Mouse (Mus musculus): ENCODE results near the gene Dhrs11. TPM values are rescaled to one million over a fixed set of nuclear protein-coding genes. Genes with fewer than 3 reads are reported as not detected.
"Not testable (repeated sequence)": the region's sequence is repeated elsewhere in the genome, so short reads cannot be mapped to it uniquely, and the experiment has no call there.

The Dhrs11 gene
- polyA plus RNA-seq (2014; fragmentation: Nextera tagmentation; extraction: Ambion mirVana), result 12.2 and 12.6 TPM in 2 replicates

- peak; percentile 95 for ATAC-seq (ENCODE audit: low FRiP score)
- no peaks in the 10 kb centered on the region for H3K27me3 ChIP-seq (ENCODE audit: control insufficient read depth, insufficient read depth, low read length)
- H3K4me1 ChIP-seq (ENCODE audit: control insufficient read depth, insufficient read depth, low read length), result peaks cover 5% of the 10 kb centered on the region; the same call in 1 of the 2 replicates
- H3K36me3 ChIP-seq (ENCODE audit: control insufficient read depth, insufficient read depth, low read length), result no peaks in the 10 kb centered on the region
- 0 out of 2 replicates have a peak within 1 kb of the TSS, but pooled peaks have one; percentile 3 for H3K27ac ChIP-seq (ENCODE audit: low read depth, low read length)
- peak; percentile 97 for DNase-seq (ENCODE audit: low spot score, missing footprints)
- under 1% methylated on average over 62 of the region's 62 CpGs for WGBS
- H3K4me3 ChIP-seq (ENCODE audit: low read depth, low read length), result peak within 1 kb of the TSS; percentile 48
- H3K9me3 ChIP-seq (ENCODE audit: control insufficient read depth, low read length), result no peaks in the 10 kb centered on the region
- H3K9ac ChIP-seq (ENCODE audit: low read length), result peak within 1 kb of the TSS; percentile 70
- H3K4me2 ChIP-seq, result peak within 1 kb of the TSS; percentile 96
These were observed at the start of gene Dhrs11 for GRCm38 (mm10) chr11:84828516-84829399. TSS of gene Dhrs11 (minus strand) at chr11:84828994.

- H3K4me3 ChIP-seq (ENCODE audit: low read depth, low read length); H3K4me2 ChIP-seq; H3K4me1 ChIP-seq (ENCODE audit: control insufficient read depth, insufficient read depth, low read length); H3K36me3 ChIP-seq (ENCODE audit: control insufficient read depth, insufficient read depth, low read length); H3K9ac ChIP-seq (ENCODE audit: low read length); ATAC-seq (ENCODE audit: low FRiP score); H3K27ac ChIP-seq (ENCODE audit: low read depth, low read length); H3K9me3 ChIP-seq (ENCODE audit: control insufficient read depth, low read length); H3K27me3 ChIP-seq (ENCODE audit: control insufficient read depth, insufficient read depth, low read length): not testable (repeated sequence)
- no CpG with 5 or more reads among the region's 1 CpGs for WGBS
- DNase-seq (ENCODE audit: low spot score, missing footprints), result peak; percentile 82
These were observed 47.2 kb upstream of the Dhrs11 start for GRCm38 (mm10) chr11:84876020-84876419.

- H3K9me3 ChIP-seq (ENCODE audit: control insufficient read depth, low read length), result no peaks in the 10 kb centered on the region
- peaks cover 5% of the 10 kb centered on the region; the same call in 1 of the 2 replicates for H3K4me1 ChIP-seq (ENCODE audit: control insufficient read depth, insufficient read depth, low read length)
- no peaks in the 10 kb centered on the region for H3K36me3 ChIP-seq (ENCODE audit: control insufficient read depth, insufficient read depth, low read length)
- 76% methylated on average over 1 of the region's 1 CpGs for WGBS
- H3K4me3 ChIP-seq (ENCODE audit: low read depth, low read length), result no peak overlapping the region
- DNase-seq (ENCODE audit: low spot score, missing footprints) (no peak), ATAC-seq (ENCODE audit: low FRiP score) (no peak)
- H3K27me3 ChIP-seq (ENCODE audit: control insufficient read depth, insufficient read depth, low read length), result no peaks in the 10 kb centered on the region
- no peak overlapping the region for H3K27ac ChIP-seq (ENCODE audit: low read depth, low read length)
- H3K4me2 ChIP-seq, result no peak overlapping the region
- H3K9ac ChIP-seq (ENCODE audit: low read length), result no peak overlapping the region
These were observed 44.4 kb upstream of the Dhrs11 start for GRCm38 (mm10) chr11:84873042-84873833.

DNA sequence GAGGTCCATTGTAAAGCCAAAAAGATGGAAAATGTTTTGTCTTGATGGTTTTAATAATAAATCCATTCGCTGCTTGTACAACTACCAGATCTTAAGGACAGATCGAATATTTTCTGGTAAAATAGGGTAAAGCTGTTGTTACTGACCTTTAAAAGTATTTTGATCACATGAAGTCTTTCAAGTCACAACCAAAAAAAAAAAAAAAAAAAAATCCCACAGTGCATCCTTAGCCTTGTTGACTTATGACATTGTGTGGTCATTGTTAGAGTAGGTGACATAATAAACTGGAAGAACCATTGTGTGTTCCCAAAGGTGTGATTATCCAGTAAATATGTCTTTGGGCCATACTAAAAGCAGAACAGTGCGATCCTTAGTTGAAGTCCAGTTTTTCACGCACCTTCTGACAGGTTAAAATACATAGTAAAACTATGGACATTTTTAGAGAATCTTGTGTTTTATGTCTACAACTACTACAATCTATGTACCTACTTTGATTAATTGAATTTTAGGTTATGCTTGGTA lies 42.8 kb upstream of the Dhrs11 start:
- H3K4me1 ChIP-seq (ENCODE audit: control insufficient read depth, insufficient read depth, low read length), result peaks cover 11% of the 10 kb centered on the region
- peak; percentile 77 for DNase-seq (ENCODE audit: low spot score, missing footprints)
- H3K9me3 ChIP-seq (ENCODE audit: control insufficient read depth, low read length), result no peaks in the 10 kb centered on the region
- no peaks in the 10 kb centered on the region for H3K27me3 ChIP-seq (ENCODE audit: control insufficient read depth, insufficient read depth, low read length)
- peak overlapping the region; percentile 71 for H3K4me2 ChIP-seq
- peak overlapping the region; percentile 77 for H3K4me3 ChIP-seq (ENCODE audit: low read depth, low read length)
- H3K9ac ChIP-seq (ENCODE audit: low read length), result peak overlapping the region; percentile 84
- peak overlapping the region; percentile 98; the same call in 1 of the 2 replicates for H3K27ac ChIP-seq (ENCODE audit: low read depth, low read length)
- 81% methylated on average over 4 of the region's 4 CpGs for WGBS
- H3K36me3 ChIP-seq (ENCODE audit: control insufficient read depth, insufficient read depth, low read length), result no peaks in the 10 kb centered on the region
- ATAC-seq (ENCODE audit: low FRiP score), result no peak

GRCm38 (mm10) chr11:84871046-84871445 lies 42.3 kb upstream of the Dhrs11 start:
- Histone ChIP-seq H3K4me2 (peak overlapping the region; percentile 71), H3K27ac (ENCODE audit: low read depth, low read length) (peak overlapping the region; percentile 98), H3K9ac (ENCODE audit: low read length) (peak overlapping the region; percentile 84), H3K9me3 (ENCODE audit: control insufficient read depth, low read length) (no peaks in the 10 kb centered on the region), H3K36me3 (ENCODE audit: control insufficient read depth, insufficient read depth, low read length) (no peaks in the 10 kb centered on the region), H3K27me3 (ENCODE audit: control insufficient read depth, insufficient read depth, low read length) (no peaks in the 10 kb centered on the region), H3K4me1 (ENCODE audit: control insufficient read depth, insufficient read depth, low read length) (peaks cover 11% of the 10 kb centered on the region), H3K4me3 (ENCODE audit: low read depth, low read length) (peak overlapping the region; percentile 77)
- 1% methylated on average over 10 of the region's 10 CpGs for WGBS
- no peak; the same call in 1 of the 2 replicates for ATAC-seq (ENCODE audit: low FRiP score)
- DNase-seq (ENCODE audit: low spot score, missing footprints), result no peak

DNA sequence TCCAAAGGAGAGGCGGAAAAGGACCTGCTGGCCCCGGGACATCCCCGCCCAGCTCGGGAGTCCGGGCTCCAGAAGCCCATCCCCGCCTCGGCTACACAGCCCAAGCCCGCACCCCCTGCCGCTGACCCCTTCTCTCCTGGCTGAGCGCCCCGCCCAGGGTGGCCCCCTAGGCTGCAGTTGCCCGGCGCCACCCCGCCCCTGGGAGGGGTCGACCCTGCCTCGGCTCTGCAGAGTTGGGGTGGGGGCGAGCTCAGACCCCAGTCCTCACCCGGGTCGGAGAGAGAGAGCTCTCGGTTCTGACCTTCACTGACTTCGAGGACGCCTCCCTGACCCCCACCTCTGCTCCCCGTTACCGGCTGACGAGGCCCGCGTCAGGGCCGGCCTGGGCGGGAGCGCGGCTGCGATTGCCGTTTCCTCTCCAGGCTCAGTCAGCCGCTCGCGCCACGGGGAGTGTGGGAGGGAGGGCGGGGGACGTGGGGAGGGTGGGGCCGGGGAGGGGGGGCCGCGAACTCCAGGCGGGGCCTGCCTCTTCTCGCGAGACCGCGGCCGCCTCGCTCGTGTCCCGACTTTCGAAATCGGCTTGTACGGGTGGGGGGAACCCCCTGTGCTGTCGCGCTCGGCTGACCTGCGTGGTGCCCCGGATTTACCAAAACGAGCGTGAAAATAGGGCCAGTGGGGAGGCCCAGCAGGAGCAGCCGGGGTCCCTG lies 41.7 kb upstream of the Dhrs11 start, which contains the start of gene Ggnbp2:
Ggnbp2 (minus strand) TSS at position 481 of the 707 bp plus-strand sequence.
- Histone ChIP-seq H3K4me3 (ENCODE audit: low read depth, low read length) (peak within 1 kb of the TSS; percentile 77), H3K27me3 (ENCODE audit: control insufficient read depth, insufficient read depth, low read length) (no peaks in the 10 kb centered on the region), H3K27ac (ENCODE audit: low read depth, low read length) (peak within 1 kb of the TSS; percentile 98), H3K4me2 (peak within 1 kb of the TSS; percentile 71), H3K4me1 (ENCODE audit: control insufficient read depth, insufficient read depth, low read length) (peaks cover 11% of the 10 kb centered on the region), H3K9ac (ENCODE audit: low read length) (peak within 1 kb of the TSS; percentile 86), H3K9me3 (ENCODE audit: control insufficient read depth, low read length) (no peaks in the 10 kb centered on the region), H3K36me3 (ENCODE audit: control insufficient read depth, insufficient read depth, low read length) (no peaks in the 10 kb centered on the region)
- under 1% methylated on average over 43 of the region's 62 CpGs for WGBS
- ATAC-seq (ENCODE audit: low FRiP score), result peak; percentile 90
- peak; percentile 99 for DNase-seq (ENCODE audit: low spot score, missing footprints)

GRCm38 (mm10) chr11:84869537-84870232 lies 40.9 kb upstream of the Dhrs11 start:
- no peaks in the 10 kb centered on the region for H3K27me3 ChIP-seq (ENCODE audit: control insufficient read depth, insufficient read depth, low read length)
- peak; percentile 99 for DNase-seq (ENCODE audit: low spot score, missing footprints)
- H3K4me2 ChIP-seq, result peak overlapping the region; percentile 60
- ATAC-seq (ENCODE audit: low FRiP score), result peak; percentile 83
- H3K4me1 ChIP-seq (ENCODE audit: control insufficient read depth, insufficient read depth, low read length), result peaks cover 11% of the 10 kb centered on the region
- WGBS, result under 1% methylated on average over 58 of the region's 61 CpGs
- peak overlapping the region; percentile 77 for H3K4me3 ChIP-seq (ENCODE audit: low read depth, low read length)
- no peaks in the 10 kb centered on the region for H3K36me3 ChIP-seq (ENCODE audit: control insufficient read depth, insufficient read depth, low read length)
- no peaks in the 10 kb centered on the region for H3K9me3 ChIP-seq (ENCODE audit: control insufficient read depth, low read length)
- H3K9ac ChIP-seq (ENCODE audit: low read length), result peak overlapping the region; percentile 86
- peak overlapping the region; percentile 95 for H3K27ac ChIP-seq (ENCODE audit: low read depth, low read length)

DNA sequence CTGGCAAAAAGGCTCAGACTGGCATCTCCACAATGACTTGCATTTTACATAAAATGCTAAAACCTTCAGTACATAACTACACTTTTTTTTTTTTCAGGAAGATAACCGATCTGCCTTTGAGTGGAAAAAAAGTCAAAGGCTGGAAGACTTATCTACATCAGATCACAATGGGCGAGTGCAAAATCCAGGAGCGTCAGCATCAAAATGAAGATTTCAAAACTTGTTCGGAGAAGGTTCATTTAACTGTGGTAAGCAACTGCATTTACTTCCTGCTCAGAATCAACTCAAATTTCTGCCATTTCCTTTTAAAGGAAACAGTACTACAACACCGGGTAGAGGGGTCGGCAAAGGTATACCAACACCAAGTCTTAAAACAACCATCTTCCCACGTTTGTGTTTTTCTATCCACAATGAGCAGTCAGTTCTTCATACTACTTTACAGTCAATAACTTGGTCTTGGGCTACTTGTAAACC lies 40.0 kb upstream of the Dhrs11 start:
- Histone ChIP-seq H3K36me3 (ENCODE audit: control insufficient read depth, insufficient read depth, low read length) (no peaks in the 10 kb centered on the region), H3K27ac (ENCODE audit: low read depth, low read length) (no peak overlapping the region), H3K9me3 (ENCODE audit: control insufficient read depth, low read length) (no peaks in the 10 kb centered on the region), H3K27me3 (ENCODE audit: control insufficient read depth, insufficient read depth, low read length) (no peaks in the 10 kb centered on the region), H3K9ac (ENCODE audit: low read length) (peak overlapping the region; percentile 86), H3K4me1 (ENCODE audit: control insufficient read depth, insufficient read depth, low read length) (peaks cover 11% of the 10 kb centered on the region), H3K4me3 (ENCODE audit: low read depth, low read length) (peak overlapping the region; percentile 77), H3K4me2 (peak overlapping the region; percentile 60)
- ATAC-seq (ENCODE audit: low FRiP score) (no peak), DNase-seq (ENCODE audit: low spot score, missing footprints) (peak; percentile 81)
- WGBS, result 19% methylated on average over 7 of the region's 7 CpGs
